Mouse (Mus musculus) heart, postnatal 14 days (tissue): ENCODE results near the gene Grm3. TPM values are rescaled to one million over a fixed set of nuclear protein-coding genes. Genes with fewer than 3 reads are reported as not detected.

ENCODE experiments used
- DNase-seq, 2 experiments: peaks; one replicate each; pipeline ENCODE4 v3.0.0; 2021 to 2022
- intact Hi-C: fragments of 180-260 bp; cut with DNase I; formaldehyde crosslinking; loops from one replicate; pipeline ENCODE4 v1.15.1; 2025
- total RNA-seq, 2 experiments: library from RNA; stranded (reverse); gene quantifications; 2 replicates each; pipeline ENCODE4 v1.2.3; 2021

Grm3 gene
- total RNA-seq, 2 experiments from 2014 or later = not detected

GRCm38 (mm10) chr5:9627220-9627619, 97.8 kb downstream of the Grm3 start:
- intact Hi-C loops = no loop called here
- peak; percentile 31 to 64 for DNase-seq

DNA sequence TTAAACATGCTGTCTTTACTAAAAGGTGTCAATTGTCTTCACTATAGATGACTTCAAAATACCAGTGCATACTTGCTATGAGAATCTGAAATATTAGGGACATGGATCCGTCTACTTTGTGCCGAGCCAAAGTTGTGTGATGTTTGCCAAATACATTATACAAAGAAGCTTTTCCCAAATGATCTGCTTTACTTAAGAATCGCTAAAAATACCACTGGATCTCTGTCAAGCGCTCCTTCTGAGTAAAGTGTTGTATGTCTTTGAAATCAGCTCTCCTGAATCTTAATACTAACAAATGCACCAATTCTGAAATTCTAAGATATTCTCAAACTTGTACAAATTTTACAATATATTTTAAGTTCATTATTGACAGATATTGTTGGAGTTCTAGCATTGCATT, 100.6 kb downstream of the Grm3 start:
- DNase-seq = no peak
- intact Hi-C loops = no loop called here

DNA sequence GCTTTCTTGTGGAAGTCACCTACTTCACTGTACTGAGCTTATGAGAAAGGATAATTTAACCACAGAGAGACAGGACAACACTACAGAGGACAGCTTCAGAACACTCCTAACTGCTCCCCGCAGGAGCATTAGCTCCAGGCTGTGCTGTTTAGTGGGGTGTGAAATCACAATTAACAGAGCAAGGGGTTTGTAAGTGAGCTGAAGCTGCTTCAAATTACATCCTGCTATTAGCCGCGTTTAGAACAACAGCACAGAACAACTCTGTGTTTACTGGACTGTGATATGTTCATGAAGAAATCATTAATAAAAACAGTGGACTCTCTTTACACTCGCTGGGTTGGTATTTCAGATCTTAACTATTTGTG, 101.9 kb downstream of the Grm3 start:
- DNase-seq = no peak
- intact Hi-C loops = no loop called here

GRCm38 (mm10) chr5:9622264-9623094, 102.5 kb downstream of the Grm3 start:
- intact Hi-C loops = no loop called here
- no peak for DNase-seq

DNA sequence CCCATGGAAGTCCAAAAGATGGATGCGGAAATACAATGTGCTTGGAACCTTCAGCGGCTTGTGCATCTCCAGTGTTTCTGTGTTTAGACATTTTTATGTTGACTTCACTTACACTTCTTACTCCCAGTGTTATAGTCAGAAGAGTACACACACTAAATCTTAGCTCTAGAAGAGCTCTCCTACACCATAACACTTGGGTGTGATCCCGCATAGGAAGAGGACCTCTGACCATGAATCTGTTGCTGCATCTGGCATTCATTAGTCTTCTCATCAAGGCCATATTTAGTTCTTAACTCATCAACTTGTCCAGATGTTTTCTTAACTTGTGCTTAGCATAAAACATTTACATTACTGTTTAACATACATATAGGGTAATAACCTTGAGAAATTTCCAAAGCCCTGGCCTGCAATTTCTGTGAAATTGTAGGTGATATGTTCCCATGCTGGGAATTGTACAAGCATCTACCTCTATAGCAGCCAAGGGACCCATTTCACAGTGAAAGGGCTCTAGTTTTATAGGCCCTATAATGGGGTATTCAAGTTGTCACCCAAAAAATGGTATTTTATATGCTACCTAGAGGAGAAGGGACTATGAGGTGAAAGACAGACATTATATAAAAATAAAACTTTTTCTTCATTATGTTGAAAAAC, 103.4 kb downstream of the Grm3 start:
- no peak for DNase-seq
- intact Hi-C loops = no loop called here

DNA sequence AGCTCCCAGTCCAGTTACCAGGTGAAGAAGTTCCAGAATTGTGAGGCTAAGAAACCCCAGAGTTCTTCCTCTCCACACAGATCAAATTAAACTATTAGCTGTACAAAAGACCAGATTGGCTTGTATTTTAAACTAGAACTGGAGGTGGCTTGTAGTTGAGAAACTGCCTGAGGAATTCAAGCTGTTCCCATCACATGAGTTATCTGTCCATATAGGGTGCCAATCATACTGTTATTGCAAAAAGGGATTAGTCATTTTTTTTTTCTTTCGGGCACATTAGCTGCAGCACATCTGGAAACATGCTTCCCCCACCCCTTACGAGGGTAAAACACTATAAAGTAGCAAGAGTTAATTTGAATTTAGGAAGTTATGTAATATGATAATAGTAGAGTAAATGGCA, 145.9 kb downstream of the Grm3 start:
- no peak for DNase-seq
- intact Hi-C loops = no loop called here

GRCm38 (mm10) chr5:9578571-9578970, 146.4 kb downstream of the Grm3 start:
- intact Hi-C loops = no loop called here
- no peak for DNase-seq

DNA sequence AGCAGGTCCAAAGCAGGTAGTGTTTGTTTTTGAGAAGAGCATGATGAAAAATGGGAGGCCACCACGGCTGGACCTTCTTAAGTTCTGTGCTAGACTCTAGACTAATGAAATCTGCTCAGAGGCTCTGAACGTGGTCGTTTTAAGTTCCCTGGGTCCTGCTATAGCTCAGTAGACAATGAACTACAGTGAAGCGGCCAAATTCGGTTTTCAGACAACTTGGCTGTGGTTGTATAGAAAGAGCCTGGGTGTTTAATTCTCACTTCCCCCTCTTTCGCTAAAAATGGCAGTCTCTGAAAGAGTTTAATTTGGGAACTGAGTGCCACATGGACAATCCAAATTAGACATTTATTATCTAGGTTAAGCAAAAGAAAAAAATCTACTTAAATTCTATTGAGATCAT, 154.0 kb downstream of the Grm3 start:
- intact Hi-C loops = no loop called here
- no peak for DNase-seq

GRCm38 (mm10) chr5:9557706-9558105, 167.3 kb downstream of the Grm3 start:
- no peak for DNase-seq
- intact Hi-C loops = no loop called here

DNA sequence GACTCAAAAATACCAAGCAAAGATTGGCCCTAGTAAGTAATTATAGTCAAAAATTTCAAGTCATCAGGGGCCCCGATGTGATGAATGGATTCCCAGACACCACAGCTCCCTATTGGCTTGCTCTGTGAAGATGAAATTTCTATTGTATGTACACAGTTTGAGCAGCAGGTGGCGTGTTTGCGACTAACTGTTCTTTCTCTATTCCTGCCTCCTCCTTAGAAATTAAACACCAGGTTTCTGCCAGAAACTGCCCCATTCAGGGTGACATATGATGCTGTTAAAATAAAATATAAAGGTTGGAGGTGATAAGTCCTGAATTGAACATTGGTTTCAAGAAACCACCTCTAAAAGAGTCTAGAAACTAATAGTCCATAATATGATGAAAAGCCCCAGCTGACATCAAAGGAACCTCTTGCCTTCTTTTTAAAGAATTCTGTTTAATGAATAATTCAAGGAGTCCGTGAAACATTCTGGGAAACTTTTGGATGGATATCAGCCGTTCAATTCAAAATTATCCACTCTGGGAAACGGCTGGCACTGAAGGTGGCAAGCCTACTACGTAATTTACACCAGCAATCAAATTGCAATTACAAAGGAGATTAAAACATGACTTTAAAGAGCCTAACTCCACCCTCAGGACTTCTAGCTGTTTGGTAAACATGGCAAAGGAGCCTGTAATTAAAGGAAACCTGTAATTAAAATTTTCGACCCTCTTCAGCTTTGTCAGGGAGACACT, 184.0 kb downstream of the Grm3 start:
- peak in 1 of 2 experiments; percentile 10 for DNase-seq
- intact Hi-C loops = loop anchor here (10.0 kb wide), 1 partner anchor 164 kb away; no protein-coding TSS in a partner anchor

- DNase-seq = no peak
- intact Hi-C loops = no loop called here
Measured at GRCm38 (mm10) chr5:9525507-9525906, 199.5 kb downstream of the Grm3 start.

DNA sequence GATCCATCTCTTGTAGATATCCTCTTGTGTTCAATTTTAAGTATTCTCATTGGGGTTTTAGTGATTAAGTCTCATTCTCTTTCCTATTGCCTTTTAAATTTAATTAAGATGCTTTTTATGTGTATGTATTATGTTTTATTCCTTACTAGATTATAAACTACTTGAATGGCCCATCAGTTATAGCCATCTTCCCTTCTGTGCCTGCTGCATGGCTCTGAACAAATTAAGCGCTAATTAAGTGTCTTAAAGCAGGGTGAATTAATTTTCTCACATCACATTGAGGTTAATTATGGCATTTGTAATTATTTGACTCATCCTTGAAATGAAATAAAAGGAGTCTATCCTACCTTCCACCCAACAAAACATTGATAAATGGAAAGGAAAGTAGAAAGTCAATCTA, 213.9 kb downstream of the Grm3 start:
- DNase-seq = no peak
- intact Hi-C loops = no loop called here

DNA sequence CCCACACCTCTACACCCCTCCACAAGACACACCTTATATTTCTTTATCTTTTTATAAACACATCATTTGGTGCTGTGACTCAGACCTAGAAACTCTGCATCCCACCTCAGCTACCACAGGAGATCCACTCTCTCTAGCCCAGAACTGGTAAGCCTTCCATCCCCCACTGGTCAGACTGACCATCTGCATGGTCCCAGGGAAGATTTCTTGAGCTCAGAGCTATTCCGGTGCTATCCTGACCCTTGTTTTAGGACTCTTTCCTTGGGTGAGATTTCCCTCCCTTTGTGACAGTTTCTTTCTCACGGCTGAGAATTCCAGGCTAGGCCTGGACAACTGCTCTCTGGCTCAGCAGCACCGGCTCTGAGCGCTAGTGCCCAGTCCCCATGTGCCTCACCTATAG, 227.7 kb downstream of the Grm3 start:
- intact Hi-C loops = no loop called here
- no peak for DNase-seq

GRCm38 (mm10) chr5:9495456-9495855, 229.5 kb downstream of the Grm3 start:
- intact Hi-C loops = no loop called here

DNA sequence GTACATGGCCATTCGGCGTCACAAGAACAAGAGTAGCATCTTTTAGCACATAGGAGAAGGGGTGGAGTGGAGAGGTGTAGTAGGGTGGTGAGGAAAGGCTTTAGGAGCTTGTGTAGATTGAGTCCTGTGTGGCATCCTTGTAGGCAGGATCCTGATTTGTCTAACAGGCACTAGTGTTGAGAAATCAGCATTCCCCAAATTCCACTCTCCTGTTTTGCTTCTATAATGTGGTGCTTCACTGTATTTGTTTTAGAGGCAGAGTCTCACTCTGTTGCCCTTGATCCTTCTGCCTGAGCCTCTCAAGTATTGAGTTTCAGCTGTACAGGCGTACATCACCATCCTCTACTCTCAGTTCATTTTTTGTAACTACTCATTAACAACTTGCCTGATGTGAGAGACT, 247.4 kb downstream of the Grm3 start:
- no peak for DNase-seq
- intact Hi-C loops = no loop called here

More at GRCm38 (mm10) chr5:9495456-9495855, 229.5 kb downstream of the Grm3 start:
- no peak for DNase-seq

GRCm38 (mm10) chr5:9453298-9453697, 271.7 kb downstream of the Grm3 start:
- DNase-seq = no peak
- intact Hi-C loops = no loop called here

- intact Hi-C loops = loop anchor here (10.0 kb wide), 1 partner anchor 1185 kb away; no protein-coding TSS in a partner anchor
Measured at GRCm38 (mm10) chr5:9449570-9449969, 275.4 kb downstream of the Grm3 start.

GRCm38 (mm10) chr5:9448931-9449330, 276.0 kb downstream of the Grm3 start:
- intact Hi-C loops = loop anchor here (10.0 kb wide), 1 partner anchor 1186 kb away; no protein-coding TSS in a partner anchor
- DNase-seq = no peak

More at GRCm38 (mm10) chr5:9449570-9449969, 275.4 kb downstream of the Grm3 start:
- DNase-seq = no peak

- intact Hi-C loops = loop anchor here (10.0 kb wide), 1 partner anchor 1189 kb away; no protein-coding TSS in a partner anchor
- peak; percentile 4 to 26 for DNase-seq
Measured at GRCm38 (mm10) chr5:9446146-9446545, 278.8 kb downstream of the Grm3 start.
